Mouse (Mus musculus): ENCODE measurements around the gene Shcbp1. TPM values are rescaled to one million over a fixed set of nuclear protein-coding genes. Genes with fewer than 3 reads are reported as not detected.
"Not testable (repeated sequence)": the region's sequence is repeated elsewhere in the genome, so short reads cannot be mapped to it uniquely, and the experiment has no call there.

Gene Shcbp1
- polyA plus RNA-seq, 1 experiment from 2014 or later, result 97.3 TPM

DNA sequence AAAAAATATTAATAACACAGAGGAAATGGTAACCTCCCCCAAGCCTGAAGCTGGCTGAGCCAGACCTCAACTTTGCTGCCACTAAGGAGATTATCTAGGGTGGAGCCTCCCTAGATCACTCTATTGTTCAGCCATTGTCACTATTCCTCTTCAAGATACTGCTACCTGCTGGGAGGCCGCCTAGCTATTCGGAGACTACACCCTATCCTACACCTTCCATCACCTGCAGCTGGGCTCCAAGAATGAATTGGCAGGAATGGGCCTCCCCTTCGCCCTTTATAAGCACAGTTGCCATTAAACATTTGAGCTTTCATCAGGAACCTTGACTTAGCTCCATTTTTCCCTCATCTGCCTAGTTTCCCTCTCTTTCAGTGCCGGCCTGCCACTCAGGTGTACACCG lies 71.0 kb downstream of the Shcbp1 start:
- not testable (repeated sequence) for H3K9ac ChIP-seq (ENCODE audit: low read length); H3K27me3 ChIP-seq (ENCODE audit: control insufficient read depth, insufficient read depth, low read length); H3K4me3 ChIP-seq (ENCODE audit: low read depth, low read length); H3K27ac ChIP-seq (replicated peaks; ENCODE audit: low read depth, low read length); H3K4me1 ChIP-seq (ENCODE audit: control insufficient read depth, insufficient read depth, low read length); DNase-seq (ENCODE audit: low spot score); ATAC-seq (ENCODE audit: insufficient number of reproducible peaks, low FRiP score, low TSS enrichment, low read depth); H3K4me2 ChIP-seq (ENCODE audit: low read depth, severe bottlenecking); H3K9me3 ChIP-seq (ENCODE audit: control insufficient read depth, low read length); H3K36me3 ChIP-seq (ENCODE audit: control insufficient read depth, insufficient read depth, low read length)
- WGBS, result 82% methylated on average over 5 of the region's 5 CpGs

- DNase-seq (ENCODE audit: low spot score); H3K9ac ChIP-seq (ENCODE audit: low read length); H3K4me3 ChIP-seq (ENCODE audit: low read depth, low read length); H3K4me2 ChIP-seq (ENCODE audit: low read depth, severe bottlenecking); H3K9me3 ChIP-seq (ENCODE audit: control insufficient read depth, low read length); H3K27me3 ChIP-seq (ENCODE audit: control insufficient read depth, insufficient read depth, low read length); H3K36me3 ChIP-seq (ENCODE audit: control insufficient read depth, insufficient read depth, low read length); H3K27ac ChIP-seq (replicated peaks; ENCODE audit: low read depth, low read length); ATAC-seq (ENCODE audit: insufficient number of reproducible peaks, low FRiP score, low TSS enrichment, low read depth); H3K4me1 ChIP-seq (ENCODE audit: control insufficient read depth, insufficient read depth, low read length): not testable (repeated sequence)
- 86% methylated on average over 7 of the region's 7 CpGs for WGBS
Observed at GRCm38 (mm10) chr8:4707916-4708315, 71.5 kb downstream of the Shcbp1 start.

GRCm38 (mm10) chr8:4691634-4692033 lies 87.7 kb downstream of the Shcbp1 start:
- no peaks in the 10 kb centered on the region for H3K36me3 ChIP-seq (ENCODE audit: control insufficient read depth, insufficient read depth, low read length)
- ATAC-seq (ENCODE audit: insufficient number of reproducible peaks, low FRiP score, low TSS enrichment, low read depth) (no peak), DNase-seq (ENCODE audit: low spot score) (no peak)
- no peaks in the 10 kb centered on the region for H3K4me1 ChIP-seq (ENCODE audit: control insufficient read depth, insufficient read depth, low read length)
- H3K4me2 ChIP-seq (ENCODE audit: low read depth, severe bottlenecking), result no peak overlapping the region
- no peak overlapping the region for H3K4me3 ChIP-seq (ENCODE audit: low read depth, low read length)
- H3K9me3 ChIP-seq (ENCODE audit: control insufficient read depth, low read length), result no peaks in the 10 kb centered on the region
- H3K9ac ChIP-seq (ENCODE audit: low read length), result no peak overlapping the region
- H3K27me3 ChIP-seq (ENCODE audit: control insufficient read depth, insufficient read depth, low read length), result no peaks in the 10 kb centered on the region
- no peak overlapping the region for H3K27ac ChIP-seq (replicated peaks; ENCODE audit: low read depth, low read length)
- WGBS, result 53% methylated on average over 1 of the region's 1 CpGs

Other genes with a start within 250 kb of the Shcbp1 start
- 16.8 and 17.7 TPM in 2 replicates for gene Zfp958, start 166.4 kb downstream of the Shcbp1 start, polyA plus RNA-seq (2014; fragmentation: Nextera tagmentation; extraction: Ambion mirVana)

Measured in limb, embryonic 11.5 days (tissue).